15 mouse cellular contexts compared by ENCODE assay signal in genomic region chr7:109944421-109945034, GRCm38 (mm10). TPM values are rescaled to one million over a fixed set of nuclear protein-coding genes. Genes with fewer than 3 reads are reported as not detected.
DNase-seq lines count a peak whose midpoint lies in the region; ATAC-seq and TF ChIP-seq lines count a peak whose summit lies in the region.
"Had no signal": no experiment of that assay in that cellular context is flagged by ENCODE, and none has a peak within 500 bp of the region (broad histone marks: within the 10 kb centered on the region; RNA-seq: fewer than 3 reads in every experiment).

No protein-coding gene starts in this region.

- no peak for TF ChIP-seq CTCF in gastrocnemius, adult 2 months (IDR thresholded peaks at IDR 0.05)

- H3K4me3 ChIP-seq in gastrocnemius, adult 2 months, result no peak overlapping the region
- H3K4me3 ChIP-seq: forebrain, embryonic 13.5 days; neural tube, embryonic 13.5 days had no signal

- DNase-seq in gastrocnemius, adult 2 months, result no peak
- no peak for DNase-seq in gastrocnemius, postnatal 14 days
- DNase-seq in kidney, postnatal 10 days, result peak; percentile 17
- DNase-seq in kidney, adult 11 months, result no peak
- no peak for DNase-seq in urinary bladder, adult 2 months (ENCODE audit: low spot score)
- DNase-seq: adrenal gland, postnatal 10 days; midbrain, embryonic 14.5 days; right cerebral cortex, adult 18-20 months; thymus, postnatal 25 days had no signal

- 0 out of 2 replicates have a peak overlapping the region, but pooled peaks have one; percentile 3 for H3K27ac ChIP-seq in gastrocnemius, adult 2 months
- H3K27ac ChIP-seq: forebrain, embryonic 13.5 days; neural tube, embryonic 13.5 days had no signal

- intact Hi-C loops in gastrocnemius, adult 2 months (cut with DNase I), result no loop called here
- intact Hi-C loops in gastrocnemius, postnatal 14 days (cut with DNase I; ENCODE audit: low total_unique reads), result no loop called here

- peak; percentile 49 for ATAC-seq in CD4-positive, CD25-positive, alpha-beta regulatory T cell, adult 4 months
- peak; percentile 59 for ATAC-seq in activated CD4-positive, CD25-positive, alpha-beta regulatory T cell, adult 4 months
- no peak for ATAC-seq in granulocyte monocyte progenitor cell, adult 5-6 weeks (replicated peaks; ENCODE audit: poor library complexity, severe bottlenecking)
- ATAC-seq: forebrain, embryonic 13.5 days; Patski had no signal

RNA-seq across cellular contexts. Expression of gene Dennd5a, which starts 15.7 kb away (rescaled TPM):
- total RNA-seq in gastrocnemius, adult 2 months (2021), result 10 to 100 TPM; 34.4 to 52.4 TPM
- 10 to 100 TPM; 50.2 to 57.4 TPM for total RNA-seq in gastrocnemius, postnatal 14 days (2021)
- polyA plus RNA-seq in CD4-positive, CD25-positive, alpha-beta regulatory T cell, adult 4 months (2017; shearing (Covaris generic)), result 10 to 100 TPM; 23.4 to 27.6 TPM
- 10 to 100 TPM; 29.7 to 34.8 TPM for polyA plus RNA-seq in activated CD4-positive, CD25-positive, alpha-beta regulatory T cell, adult 4 months (2017; shearing (Covaris generic))
- total RNA-seq in granulocyte monocyte progenitor cell, adult 5-6 weeks (2014; fragmentation: Nextera tagmentation), result 79.8 and 85.7 TPM in 2 replicates
- 52.4 and 56.1 TPM in 2 replicates for total RNA-seq in granulocyte monocyte progenitor cell, adult 5-6 weeks (2017)
- polyA plus RNA-seq in urinary bladder, adult 2 months (2012; rRNA removed), result 63.8 and 75.8 TPM in 2 replicates

RNA-seq across cellular contexts. Expression of gene Tmem41b, which starts 42.2 kb away (rescaled TPM):
- 10 to 100 TPM; 25.4 to 27.0 TPM for total RNA-seq in gastrocnemius, adult 2 months (2021)
- total RNA-seq in gastrocnemius, postnatal 14 days (2021), result 10 to 100 TPM; 28.8 to 32.6 TPM
- polyA plus RNA-seq in CD4-positive, CD25-positive, alpha-beta regulatory T cell, adult 4 months (2017; shearing (Covaris generic)), result 10 to 100 TPM; 35.0 to 39.5 TPM
- 10 to 100 TPM; 31.6 to 35.3 TPM for polyA plus RNA-seq in activated CD4-positive, CD25-positive, alpha-beta regulatory T cell, adult 4 months (2017; shearing (Covaris generic))
- total RNA-seq in granulocyte monocyte progenitor cell, adult 5-6 weeks (2014; fragmentation: Nextera tagmentation), result 18.8 and 30.2 TPM in 2 replicates
- total RNA-seq in granulocyte monocyte progenitor cell, adult 5-6 weeks (2017), result 21.6 and 40.5 TPM in 2 replicates
- polyA plus RNA-seq in urinary bladder, adult 2 months (2012; rRNA removed), result 33.3 and 35.0 TPM in 2 replicates
